Mouse (Mus musculus): Measurements from ENCODE around the gene Ubash3a. TPM values are rescaled to one million over a fixed set of nuclear protein-coding genes. Genes with fewer than 3 reads are reported as not detected.
A peak's percentile ranks its signal among the peaks of the same experiment; 100 is the strongest.

Ubash3a gene
- polyA plus RNA-seq, 1 experiment from 2014 or later: 0.03 TPM

DNA sequence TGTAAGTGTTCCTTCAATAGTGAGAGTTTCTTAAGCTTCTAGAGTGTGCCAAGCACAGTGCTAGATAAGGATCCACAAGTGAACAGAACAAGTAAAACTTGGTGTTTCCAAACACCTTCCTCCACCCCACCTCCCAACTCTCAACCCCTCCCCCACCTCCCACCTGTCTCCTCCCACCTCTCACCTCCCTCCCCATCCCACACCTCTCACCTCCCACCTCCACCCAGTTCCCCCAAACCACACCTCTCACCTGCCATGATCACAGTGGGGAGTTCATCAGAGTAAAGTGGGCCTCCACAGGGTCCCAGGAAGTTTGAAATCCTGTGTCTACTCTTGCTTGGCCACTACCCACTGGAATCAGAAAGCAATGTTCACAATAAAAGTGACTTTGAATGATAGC, 82.6 kb downstream of the Ubash3a start:
- ATAC-seq (replicated peaks): no peak
- H3K27ac ChIP-seq (replicated peaks): no peak overlapping the region
- peaks cover 1% of the 10 kb centered on the region for H3K4me1 ChIP-seq

DNA sequence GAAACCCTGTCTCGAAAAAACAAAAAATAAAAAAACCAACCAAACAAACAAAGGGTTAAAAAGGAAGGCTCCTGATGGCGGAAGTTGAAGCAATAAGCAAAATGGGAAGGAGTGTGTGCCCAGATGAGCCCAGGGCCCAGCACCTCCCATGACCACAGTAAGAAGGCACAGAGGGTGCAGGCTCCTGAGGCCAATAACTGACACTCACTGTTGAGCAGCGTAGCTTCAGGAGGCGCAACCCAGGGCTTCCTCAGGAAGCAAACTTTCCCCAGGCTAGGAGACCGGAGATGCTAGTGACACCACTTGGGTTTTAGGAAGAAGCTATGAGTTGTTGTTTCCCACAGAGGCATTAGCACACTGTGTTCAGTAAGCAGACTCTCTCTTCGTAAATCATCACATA, 83.2 kb downstream of the Ubash3a start:
- Histone ChIP-seq H3K4me2 (replicated peaks) (no peak overlapping the region), H3K9me3 (no peaks in the 10 kb centered on the region), H3K9ac (replicated peaks) (no peak overlapping the region), H3K4me3 (no peak overlapping the region), H3K27me3 (no peaks in the 10 kb centered on the region), H3K4me1 (peaks cover 7% of the 10 kb centered on the region), H3K36me3 (no peaks in the 10 kb centered on the region), H3K27ac (replicated peaks) (no peak overlapping the region)
- no peak for ATAC-seq (replicated peaks)
- 75% methylated on average over 6 of the region's 6 CpGs for WGBS

More for the DNA sequence above, 82.6 kb downstream of the Ubash3a start:
- H3K4me2 ChIP-seq (replicated peaks): no peak overlapping the region
- no peaks in the 10 kb centered on the region for H3K9me3 ChIP-seq
- H3K36me3 ChIP-seq: no peaks in the 10 kb centered on the region
- H3K9ac ChIP-seq (replicated peaks): no peak overlapping the region
- H3K27me3 ChIP-seq: no peaks in the 10 kb centered on the region
- no peak overlapping the region for H3K4me3 ChIP-seq

DNA sequence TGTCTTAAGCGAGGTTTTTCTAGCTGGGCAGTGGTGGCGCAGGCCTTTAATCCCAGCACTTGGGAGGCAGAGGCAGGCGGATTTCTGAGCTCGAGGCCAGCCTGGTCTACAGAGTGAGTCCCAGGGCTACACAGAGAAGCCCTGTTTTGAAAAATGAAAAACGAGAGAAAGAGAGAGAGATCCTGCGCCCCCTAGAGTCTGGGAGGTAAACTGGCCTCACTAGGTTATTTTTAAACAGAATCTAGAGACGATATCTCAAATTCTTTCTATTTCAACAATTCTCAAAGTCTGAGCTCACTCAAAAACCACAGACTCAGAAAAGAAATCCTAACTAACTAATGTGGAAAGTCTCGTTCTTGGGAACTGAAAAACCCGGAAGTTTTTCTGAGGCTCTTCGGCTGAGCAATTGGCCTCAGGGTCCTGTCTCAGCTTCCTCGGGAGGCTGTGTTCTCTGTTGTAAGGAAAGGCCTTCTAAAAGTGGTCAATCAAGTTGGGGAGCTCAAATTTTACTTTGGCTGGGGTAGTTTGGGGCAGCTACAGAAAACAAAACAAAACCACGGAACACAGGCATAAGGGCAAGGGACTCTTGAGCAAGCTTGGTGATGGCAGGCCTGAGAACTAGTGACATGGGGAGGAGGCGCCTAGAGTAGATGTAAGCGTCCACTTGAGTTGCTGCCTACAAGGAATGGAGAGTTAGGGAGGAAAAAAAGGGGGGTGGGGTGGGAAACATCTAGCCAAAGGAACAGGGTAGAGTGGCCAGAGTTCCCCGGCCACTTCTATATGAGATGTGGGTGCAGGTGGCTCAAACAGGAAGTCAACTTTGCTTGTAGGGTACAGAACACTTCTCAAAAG, 86.9 kb downstream of the Ubash3a start:
- H3K36me3 ChIP-seq: no peaks in the 10 kb centered on the region
- H3K9me3 ChIP-seq: no peaks in the 10 kb centered on the region
- H3K27me3 ChIP-seq: no peaks in the 10 kb centered on the region
- peaks cover 25% of the 10 kb centered on the region for H3K4me1 ChIP-seq
- no peak overlapping the region for H3K4me3 ChIP-seq
- H3K4me2 ChIP-seq (replicated peaks): peak overlapping the region; percentile 99; the same call in 1 of the 2 replicates
- no peak overlapping the region for H3K27ac ChIP-seq (replicated peaks)
- WGBS: 86% methylated on average over 15 of the region's 15 CpGs
- H3K9ac ChIP-seq (replicated peaks): no peak overlapping the region
- no peak for ATAC-seq (replicated peaks)

DNA sequence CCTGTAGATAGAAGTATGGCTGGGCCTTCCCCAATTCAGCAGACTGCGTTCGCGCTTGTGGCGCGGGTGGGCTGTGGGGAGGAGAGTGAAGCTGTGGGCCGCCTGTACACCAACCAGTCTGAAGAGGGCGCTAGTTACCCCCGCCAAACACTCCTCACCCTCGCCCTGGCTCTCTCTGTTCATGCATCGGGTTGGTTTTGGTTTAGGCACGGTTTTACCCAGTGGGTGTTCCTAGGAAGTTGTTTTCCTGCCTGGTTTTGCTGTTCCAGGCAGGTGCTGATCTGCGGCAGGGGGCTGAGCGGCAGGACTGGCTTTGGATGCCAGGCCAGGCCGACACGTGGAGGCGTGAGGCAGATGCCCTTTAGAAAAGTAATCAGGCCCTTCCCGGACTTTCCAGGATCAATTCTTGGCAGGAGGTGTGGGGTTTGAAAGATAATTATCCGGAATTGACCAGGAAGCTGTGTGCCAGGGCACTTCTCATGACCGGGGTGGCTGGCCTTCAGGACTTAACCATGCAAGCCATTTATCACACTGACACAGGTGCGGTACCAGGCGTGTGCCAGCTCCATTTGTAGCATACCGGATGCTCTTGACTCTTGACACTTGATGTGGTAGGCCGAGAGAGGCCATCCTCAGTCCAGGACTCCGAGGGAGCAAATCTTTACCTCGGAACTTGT, 87.7 kb downstream of the Ubash3a start:
- peaks cover 25% of the 10 kb centered on the region for H3K4me1 ChIP-seq
- no peaks in the 10 kb centered on the region for H3K36me3 ChIP-seq
- no peaks in the 10 kb centered on the region for H3K27me3 ChIP-seq
- ATAC-seq (replicated peaks): peak; percentile 44; the same call in 1 of the 2 replicates
- H3K4me3 ChIP-seq: peak overlapping the region; percentile 77
- peak overlapping the region; percentile 86 for H3K9ac ChIP-seq (replicated peaks)
- peak overlapping the region; percentile 99 for H3K4me2 ChIP-seq (replicated peaks)
- WGBS: 24% methylated on average over 25 of the region's 25 CpGs
- H3K9me3 ChIP-seq: no peaks in the 10 kb centered on the region
- peak overlapping the region; percentile 71 for H3K27ac ChIP-seq (replicated peaks)

- Histone ChIP-seq H3K27me3 (no peaks in the 10 kb centered on the region), H3K27ac (replicated peaks) (peak overlapping the region; percentile 71), H3K4me2 (replicated peaks) (peak overlapping the region; percentile 99), H3K36me3 (no peaks in the 10 kb centered on the region), H3K9me3 (no peaks in the 10 kb centered on the region), H3K4me1 (peaks cover 25% of the 10 kb centered on the region), H3K9ac (replicated peaks) (peak overlapping the region; percentile 86), H3K4me3 (peak overlapping the region; percentile 77)
- peak; percentile 85 for ATAC-seq (replicated peaks)
- WGBS: under 1% methylated on average over 68 of the region's 68 CpGs
Observed at GRCm38 (mm10) chr17:31295892-31296781, 88.5 kb downstream of the Ubash3a start.

Other genes starting within 250 kb of the Ubash3a start
- gene Abcg1, start 150.2 kb upstream of the Ubash3a start, polyA plus RNA-seq (2015; fragmentation: Nextera tagmentation; extraction: Ambion mirVana): 20.2 and 20.8 TPM in 2 replicates
- 0.39 TPM in 1 of 2 replicates, not detected in the other for gene Tff3, start 78.2 kb upstream of the Ubash3a start, polyA plus RNA-seq (2015; fragmentation: Nextera tagmentation; extraction: Ambion mirVana)
- gene Tff2, start 63.6 kb upstream of the Ubash3a start, polyA plus RNA-seq (2015; fragmentation: Nextera tagmentation; extraction: Ambion mirVana): not detected in 2 replicates
- not detected in 2 replicates for gene Tff1, start 42.6 kb upstream of the Ubash3a start, polyA plus RNA-seq (2015; fragmentation: Nextera tagmentation; extraction: Ambion mirVana)
- not detected in 2 replicates for gene Tmprss3, start 8.9 kb upstream of the Ubash3a start, polyA plus RNA-seq (2015; fragmentation: Nextera tagmentation; extraction: Ambion mirVana)
- 4.0 and 6.7 TPM in 2 replicates for gene Rsph1, start 69.5 kb downstream of the Ubash3a start, polyA plus RNA-seq (2015; fragmentation: Nextera tagmentation; extraction: Ambion mirVana)
- gene Slc37a1, start 78.9 kb downstream of the Ubash3a start, polyA plus RNA-seq (2015; fragmentation: Nextera tagmentation; extraction: Ambion mirVana): 12.5 and 14.9 TPM in 2 replicates
- 58.4 and 59.6 TPM in 2 replicates for gene Pde9a, start 178.3 kb downstream of the Ubash3a start, polyA plus RNA-seq (2015; fragmentation: Nextera tagmentation; extraction: Ambion mirVana)

Measured in forebrain, embryonic 15.5 days (tissue).